Mouse (Mus musculus): ENCODE measurements around the gene Antxr1. TPM values are rescaled to one million over a fixed set of nuclear protein-coding genes. Genes with fewer than 3 reads are reported as not detected.

Gene Antxr1
- polyA plus RNA-seq, 1 experiment from 2014 or later = 8.5 TPM

GRCm38 (mm10) chr6:87115981-87116380 is 219.6 kb downstream of the Antxr1 start:
- no peak overlapping the region for H3K4me2 ChIP-seq (ENCODE audit: low read length)
- DNase-seq (ENCODE audit: low spot score) (no peak), ATAC-seq (replicated peaks; ENCODE audit: low FRiP score, low TSS enrichment, low read depth) (no peak)
- no peak overlapping the region for H3K4me3 ChIP-seq (ENCODE audit: low read depth, low read length)
- 92% methylated on average over 2 of the region's 2 CpGs for WGBS
- H3K36me3 ChIP-seq (ENCODE audit: control insufficient read depth, insufficient read depth, low read length) = no peaks in the 10 kb centered on the region
- no peaks in the 10 kb centered on the region for H3K27me3 ChIP-seq (replicated peaks; ENCODE audit: control insufficient read depth, insufficient read depth, low read length)
- no peaks in the 10 kb centered on the region for H3K4me1 ChIP-seq (replicated peaks; ENCODE audit: control insufficient read depth, insufficient read depth, low read length)
- H3K27ac ChIP-seq (ENCODE audit: low read depth) = no peak overlapping the region
- no peak overlapping the region for H3K9ac ChIP-seq (ENCODE audit: low read length)
- no peaks in the 10 kb centered on the region for H3K9me3 ChIP-seq (ENCODE audit: control insufficient read depth, low read length)

GRCm38 (mm10) chr6:87112125-87112524 is 223.5 kb downstream of the Antxr1 start:
- H3K27me3 ChIP-seq (replicated peaks; ENCODE audit: control insufficient read depth, insufficient read depth, low read length) = no peaks in the 10 kb centered on the region
- DNase-seq (ENCODE audit: low spot score) (no peak), ATAC-seq (replicated peaks; ENCODE audit: low FRiP score, low TSS enrichment, low read depth) (no peak)
- no peak overlapping the region for H3K4me2 ChIP-seq (ENCODE audit: low read length)
- no peak overlapping the region for H3K9ac ChIP-seq (ENCODE audit: low read length)
- H3K27ac ChIP-seq (ENCODE audit: low read depth) = no peak overlapping the region
- WGBS = 66% methylated on average over 6 of the region's 6 CpGs
- no peaks in the 10 kb centered on the region for H3K36me3 ChIP-seq (ENCODE audit: control insufficient read depth, insufficient read depth, low read length)
- no peaks in the 10 kb centered on the region for H3K9me3 ChIP-seq (ENCODE audit: control insufficient read depth, low read length)
- H3K4me1 ChIP-seq (replicated peaks; ENCODE audit: control insufficient read depth, insufficient read depth, low read length) = no peaks in the 10 kb centered on the region
- H3K4me3 ChIP-seq (ENCODE audit: low read depth, low read length) = no peak overlapping the region

DNA sequence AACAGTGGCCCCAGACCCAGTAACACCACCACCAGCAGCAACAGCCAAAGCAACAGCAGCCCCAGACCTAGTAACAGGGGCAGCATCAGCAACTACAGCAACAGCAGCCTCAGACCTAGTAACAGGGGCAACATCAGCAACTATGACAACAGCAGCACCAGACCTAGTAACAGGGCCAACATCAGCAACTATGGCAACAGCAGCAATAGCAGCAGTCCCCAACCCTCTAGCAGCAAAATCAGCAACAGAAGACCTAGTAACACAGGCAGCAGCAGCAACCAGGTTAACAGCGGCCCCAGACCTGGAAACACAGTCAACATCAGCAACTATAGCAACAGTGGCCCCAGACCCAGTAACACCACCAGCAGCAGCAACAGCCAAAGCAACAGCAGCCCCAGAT is 224.1 kb downstream of the Antxr1 start:
- H3K27ac ChIP-seq (ENCODE audit: low read depth) = no peak overlapping the region
- DNase-seq (ENCODE audit: low spot score) = no peak
- no peaks in the 10 kb centered on the region for H3K36me3 ChIP-seq (ENCODE audit: control insufficient read depth, insufficient read depth, low read length)
- no peaks in the 10 kb centered on the region for H3K9me3 ChIP-seq (ENCODE audit: control insufficient read depth, low read length)
- no peak overlapping the region for H3K4me3 ChIP-seq (ENCODE audit: low read depth, low read length)
- 77% methylated on average over 1 of the region's 1 CpGs for WGBS
- no peak overlapping the region for H3K9ac ChIP-seq (ENCODE audit: low read length)
- H3K27me3 ChIP-seq (replicated peaks; ENCODE audit: control insufficient read depth, insufficient read depth, low read length) = no peaks in the 10 kb centered on the region
- no peaks in the 10 kb centered on the region for H3K4me1 ChIP-seq (replicated peaks; ENCODE audit: control insufficient read depth, insufficient read depth, low read length)
- no peak for ATAC-seq (replicated peaks; ENCODE audit: low FRiP score, low TSS enrichment, low read depth)
- H3K4me2 ChIP-seq (ENCODE audit: low read length) = no peak overlapping the region

- no peak within 1 kb of the TSS for H3K4me2 ChIP-seq (ENCODE audit: low read length)
- no peaks in the 10 kb centered on the region for H3K36me3 ChIP-seq (ENCODE audit: control insufficient read depth, insufficient read depth, low read length)
- no peak within 1 kb of the TSS for H3K9ac ChIP-seq (ENCODE audit: low read length)
- ATAC-seq (replicated peaks; ENCODE audit: low FRiP score, low TSS enrichment, low read depth) = no peak
- no peaks in the 10 kb centered on the region for H3K27me3 ChIP-seq (replicated peaks; ENCODE audit: control insufficient read depth, insufficient read depth, low read length)
- H3K4me3 ChIP-seq (ENCODE audit: low read depth, low read length) = no peak within 1 kb of the TSS
- no peak for DNase-seq (ENCODE audit: low spot score)
- H3K4me1 ChIP-seq (replicated peaks; ENCODE audit: control insufficient read depth, insufficient read depth, low read length) = peaks cover 11% of the 10 kb centered on the region; the same call in 1 of the 2 replicates
- no peaks in the 10 kb centered on the region for H3K9me3 ChIP-seq (ENCODE audit: control insufficient read depth, low read length)
- 72% methylated on average over 11 of the region's 11 CpGs for WGBS
- H3K27ac ChIP-seq (ENCODE audit: low read depth) = no peak within 1 kb of the TSS
Measured at GRCm38 (mm10) chr6:87104123-87104796, 231.4 kb downstream of the Antxr1 start, which contains the start of gene D6Ertd527e. D6Ertd527e (plus strand) TSS chr6:87104746.

GRCm38 (mm10) chr6:87103314-87103713 is 232.3 kb downstream of the Antxr1 start:
- H3K4me3 ChIP-seq (ENCODE audit: low read depth, low read length) = no peak overlapping the region
- ATAC-seq (replicated peaks; ENCODE audit: low FRiP score, low TSS enrichment, low read depth) = no peak
- H3K36me3 ChIP-seq (ENCODE audit: control insufficient read depth, insufficient read depth, low read length) = no peaks in the 10 kb centered on the region
- peaks cover 14% of the 10 kb centered on the region; the same call in 1 of the 2 replicates for H3K4me1 ChIP-seq (replicated peaks; ENCODE audit: control insufficient read depth, insufficient read depth, low read length)
- WGBS = 71% methylated on average over 1 of the region's 1 CpGs
- no peak for DNase-seq (ENCODE audit: low spot score)
- H3K27me3 ChIP-seq (replicated peaks; ENCODE audit: control insufficient read depth, insufficient read depth, low read length) = no peaks in the 10 kb centered on the region
- H3K4me2 ChIP-seq (ENCODE audit: low read length) = no peak overlapping the region
- no peak overlapping the region for H3K27ac ChIP-seq (ENCODE audit: low read depth)
- H3K9me3 ChIP-seq (ENCODE audit: control insufficient read depth, low read length) = no peaks in the 10 kb centered on the region
- no peak overlapping the region for H3K9ac ChIP-seq (ENCODE audit: low read length)

GRCm38 (mm10) chr6:87102421-87102911 is 233.2 kb downstream of the Antxr1 start:
- Histone ChIP-seq H3K9ac (ENCODE audit: low read length) (no peak overlapping the region), H3K4me1 (replicated peaks; ENCODE audit: control insufficient read depth, insufficient read depth, low read length) (peaks cover 14% of the 10 kb centered on the region; the same call in 1 of the 2 replicates), H3K27ac (ENCODE audit: low read depth) (no peak overlapping the region), H3K9me3 (ENCODE audit: control insufficient read depth, low read length) (no peaks in the 10 kb centered on the region), H3K27me3 (replicated peaks; ENCODE audit: control insufficient read depth, insufficient read depth, low read length) (no peaks in the 10 kb centered on the region), H3K36me3 (ENCODE audit: control insufficient read depth, insufficient read depth, low read length) (no peaks in the 10 kb centered on the region), H3K4me2 (ENCODE audit: low read length) (no peak overlapping the region), H3K4me3 (ENCODE audit: low read depth, low read length) (no peak overlapping the region)
- DNase-seq (ENCODE audit: low spot score) (no peak), ATAC-seq (replicated peaks; ENCODE audit: low FRiP score, low TSS enrichment, low read depth) (no peak)
- WGBS = 47% methylated on average over 7 of the region's 7 CpGs

DNA sequence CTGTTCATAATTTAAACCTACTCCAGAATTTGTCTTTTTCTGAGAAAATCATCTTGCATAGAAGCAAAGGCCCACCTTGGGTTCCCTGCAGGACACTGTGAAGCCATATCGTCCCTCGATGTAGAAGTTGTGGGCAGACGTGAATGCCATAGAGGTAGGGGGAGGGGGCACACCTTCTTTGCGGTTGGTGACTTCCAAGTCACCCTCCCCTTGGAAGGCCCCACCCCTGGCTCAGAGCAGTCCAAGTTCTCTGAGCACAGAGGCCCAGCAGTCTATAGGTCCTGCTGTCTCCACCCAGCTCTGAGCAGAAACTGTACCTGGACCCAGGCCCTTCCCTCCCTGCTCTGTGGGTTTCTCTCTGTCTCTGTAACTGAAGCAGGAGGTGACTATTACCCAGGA is 233.7 kb downstream of the Antxr1 start:
- H3K36me3 ChIP-seq (ENCODE audit: control insufficient read depth, insufficient read depth, low read length) = no peaks in the 10 kb centered on the region
- no peak overlapping the region for H3K27ac ChIP-seq (ENCODE audit: low read depth)
- H3K27me3 ChIP-seq (replicated peaks; ENCODE audit: control insufficient read depth, insufficient read depth, low read length) = no peaks in the 10 kb centered on the region
- ATAC-seq (replicated peaks; ENCODE audit: low FRiP score, low TSS enrichment, low read depth) (no peak), DNase-seq (ENCODE audit: low spot score) (peak; percentile 55)
- no peak overlapping the region for H3K4me2 ChIP-seq (ENCODE audit: low read length)
- no peak overlapping the region for H3K4me3 ChIP-seq (ENCODE audit: low read depth, low read length)
- no peaks in the 10 kb centered on the region for H3K9me3 ChIP-seq (ENCODE audit: control insufficient read depth, low read length)
- H3K4me1 ChIP-seq (replicated peaks; ENCODE audit: control insufficient read depth, insufficient read depth, low read length) = peaks cover 14% of the 10 kb centered on the region; the same call in 1 of the 2 replicates
- no peak overlapping the region for H3K9ac ChIP-seq (ENCODE audit: low read length)
- 27% methylated on average over 4 of the region's 4 CpGs for WGBS

DNA sequence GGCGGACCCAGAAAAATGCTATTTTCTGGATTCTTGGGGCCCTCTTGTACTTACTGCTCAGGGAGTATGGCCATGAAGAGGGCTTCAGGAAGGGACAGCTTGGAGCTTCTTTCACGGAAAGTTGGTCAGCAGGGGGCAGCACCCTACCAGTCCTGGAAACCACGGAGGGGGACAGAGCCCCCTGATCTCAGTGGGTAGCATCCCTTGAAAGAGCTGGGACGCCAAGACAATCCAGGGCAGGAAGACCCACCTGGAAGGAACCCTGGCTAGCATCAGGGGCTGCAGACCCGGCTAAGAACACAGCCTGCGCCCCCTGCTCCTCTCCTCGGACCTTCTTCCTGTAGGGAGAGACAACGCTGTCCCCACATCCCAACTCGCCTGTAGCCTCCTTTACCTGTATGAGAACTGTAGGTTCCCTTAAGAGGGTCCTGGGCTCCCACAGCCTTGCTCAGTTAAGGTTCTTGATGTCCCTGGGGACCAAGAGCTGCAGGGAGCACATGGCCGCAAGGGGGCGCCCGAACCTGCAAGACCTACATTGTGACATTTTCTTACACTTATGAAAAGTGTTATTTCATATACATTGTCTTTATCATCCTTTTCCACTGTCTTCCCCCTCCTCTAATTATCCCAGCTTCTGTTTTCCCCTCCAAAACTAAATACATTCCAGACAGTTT is 234.2 kb downstream of the Antxr1 start:
- peak overlapping the region; percentile 41 for H3K4me2 ChIP-seq (ENCODE audit: low read length)
- peak overlapping the region; percentile 10; the same call in 1 of the 2 replicates for H3K9ac ChIP-seq (ENCODE audit: low read length)
- H3K4me1 ChIP-seq (replicated peaks; ENCODE audit: control insufficient read depth, insufficient read depth, low read length) = peaks cover 14% of the 10 kb centered on the region; the same call in 1 of the 2 replicates
- DNase-seq (ENCODE audit: low spot score) (peak; percentile 96), ATAC-seq (replicated peaks; ENCODE audit: low FRiP score, low TSS enrichment, low read depth) (peak; percentile 69)
- WGBS = 11% methylated on average over 12 of the region's 12 CpGs
- no peak overlapping the region for H3K27ac ChIP-seq (ENCODE audit: low read depth)
- no peaks in the 10 kb centered on the region for H3K27me3 ChIP-seq (replicated peaks; ENCODE audit: control insufficient read depth, insufficient read depth, low read length)
- no peaks in the 10 kb centered on the region for H3K9me3 ChIP-seq (ENCODE audit: control insufficient read depth, low read length)
- H3K36me3 ChIP-seq (ENCODE audit: control insufficient read depth, insufficient read depth, low read length) = no peaks in the 10 kb centered on the region
- H3K4me3 ChIP-seq (ENCODE audit: low read depth, low read length) = 0 out of 2 replicates have a peak overlapping the region, but pooled peaks have one; percentile 3

All from intestine, embryonic 14.5 days (tissue).